Mouse (Mus musculus) left cerebral cortex, postnatal 25 days (tissue): ENCODE measurements around the gene Mif. TPM values are rescaled to one million over a fixed set of nuclear protein-coding genes. Genes with fewer than 3 reads are reported as not detected.

Experiments
- DNase-seq, 2 experiments: peaks; one replicate each; pipeline ENCODE4 v3.0.0; 2022; ENCODE audit warnings: low spot score in 2 of 2, mixed read lengths in 1 of 2
- intact Hi-C: fragments of 180-260 bp; cut with DNase I; formaldehyde crosslinking; loops from one replicate; pipeline ENCODE4 v1.15.1; 2025
- total RNA-seq, 2 experiments: library from RNA; stranded (reverse); gene quantifications; 2 replicates each; pipeline ENCODE4 v1.2.3; 2021

Gene Mif
- total RNA-seq, 2 experiments from 2014 or later, result 522 to 530 TPM

DNA sequence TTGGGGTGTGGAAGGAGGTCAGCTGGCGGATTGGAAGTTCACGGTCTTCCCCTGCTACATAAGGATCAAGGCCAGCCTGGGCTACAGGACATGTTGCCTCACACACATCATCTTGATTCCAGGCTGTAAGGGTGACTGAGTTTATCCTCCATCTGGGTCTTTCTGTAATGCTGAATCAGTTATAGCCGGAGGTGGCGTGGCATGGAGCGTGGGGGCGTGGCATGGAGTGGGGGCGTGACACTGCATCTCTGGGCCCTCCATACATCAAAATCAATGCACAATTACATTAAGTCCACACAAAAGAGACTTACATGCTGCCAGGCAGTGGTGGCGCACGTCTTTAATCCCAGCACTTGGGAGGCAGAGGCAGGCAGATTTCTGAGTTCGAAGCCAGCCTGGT is 20.3 kb upstream of the Mif start:
- DNase-seq, result no peak
- intact Hi-C loops, result no loop called here

GRCm38 (mm10) chr10:75878836-75879235 is 18.8 kb upstream of the Mif start:
- DNase-seq, result no peak
- intact Hi-C loops, result no loop called here

DNA sequence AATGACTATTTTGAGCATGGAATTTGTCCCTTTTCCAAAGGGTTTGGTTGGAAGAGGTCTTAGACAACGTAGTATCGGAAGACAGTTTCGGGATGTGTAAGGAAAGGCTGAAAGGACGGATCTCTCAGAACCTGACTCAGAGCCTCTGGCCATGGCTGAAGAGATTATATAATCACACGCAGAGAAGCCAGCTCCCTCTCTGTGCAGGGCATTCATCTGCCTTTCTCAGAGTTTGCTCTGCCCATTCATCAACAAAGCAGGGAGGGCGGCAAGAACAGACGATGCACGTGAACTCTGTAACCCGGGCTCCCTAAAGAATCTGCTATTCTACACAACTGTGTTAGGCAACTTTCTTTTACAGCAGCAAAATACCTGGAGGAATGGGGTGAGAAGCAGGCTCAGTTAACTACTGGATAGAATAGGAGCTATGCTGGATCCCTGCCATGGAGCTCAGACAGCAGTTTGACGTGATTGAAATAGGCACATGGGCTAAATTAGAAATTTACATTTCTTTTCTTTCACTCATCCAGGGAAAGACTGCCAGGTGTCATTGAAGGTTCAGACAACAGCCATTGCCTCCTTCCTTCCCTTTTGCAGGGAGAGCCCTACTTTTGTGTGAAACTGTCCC is 13.6 kb upstream of the Mif start:
- intact Hi-C loops, result no loop called here
- no peak for DNase-seq

GRCm38 (mm10) chr10:75872915-75873542 is 13.0 kb upstream of the Mif start:
- DNase-seq, result peak; percentile 67 to 83
- intact Hi-C loops, result no loop called here

GRCm38 (mm10) chr10:75872025-75872914 is 12.2 kb upstream of the Mif start:
- DNase-seq, result no peak
- intact Hi-C loops, result no loop called here

- no peak for DNase-seq
- intact Hi-C loops, result no loop called here
Measured at GRCm38 (mm10) chr10:75861587-75861986, 1.5 kb upstream of the Mif start.

- intact Hi-C loops, result no loop called here
- no peak for DNase-seq
Measured at GRCm38 (mm10) chr10:75860746-75861145, 706 bp upstream of the Mif start.

DNA sequence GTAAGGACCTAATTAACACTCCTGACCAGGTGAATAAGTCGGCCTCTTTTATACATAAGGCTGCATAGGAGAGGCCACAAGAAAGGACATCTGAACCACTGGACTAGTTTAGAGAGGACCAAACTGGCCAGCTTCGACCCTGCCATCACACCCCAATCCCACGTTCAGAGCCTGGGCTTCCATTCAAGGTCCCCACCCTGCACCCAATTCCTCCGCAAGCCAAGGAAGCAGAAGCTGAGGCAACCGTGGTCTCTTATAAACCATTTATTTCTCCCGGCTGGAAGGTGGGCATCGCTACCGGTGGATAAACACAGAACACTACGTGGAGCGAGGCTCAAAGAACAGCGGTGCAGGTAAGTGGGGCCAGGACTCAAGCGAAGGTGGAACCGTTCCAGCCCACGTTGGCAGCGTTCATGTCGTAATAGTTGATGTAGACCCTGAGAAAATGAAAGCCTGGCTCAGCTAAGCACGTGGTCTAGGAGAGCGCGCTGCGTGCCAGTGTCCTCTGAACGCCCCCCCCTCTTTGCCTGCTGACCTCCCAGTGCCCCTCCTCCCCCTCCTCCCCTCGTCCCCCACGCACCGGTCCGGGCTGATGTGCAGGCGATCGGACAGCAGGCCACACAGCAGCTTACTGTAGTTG is 813 bp downstream of the Mif start:
- DNase-seq, result peak in 1 of 2 experiments; percentile 49
- intact Hi-C loops, result loop anchor here (2.0 kb wide), 1 partner anchor 340 kb away; no protein-coding TSS in a partner anchor

GRCm38 (mm10) chr10:75857598-75857997 is 2.4 kb downstream of the Mif start:
- no peak for DNase-seq
- intact Hi-C loops, result no loop called here

GRCm38 (mm10) chr10:75856976-75857375 is 3.1 kb downstream of the Mif start:
- no peak for DNase-seq
- intact Hi-C loops, result no loop called here

DNA sequence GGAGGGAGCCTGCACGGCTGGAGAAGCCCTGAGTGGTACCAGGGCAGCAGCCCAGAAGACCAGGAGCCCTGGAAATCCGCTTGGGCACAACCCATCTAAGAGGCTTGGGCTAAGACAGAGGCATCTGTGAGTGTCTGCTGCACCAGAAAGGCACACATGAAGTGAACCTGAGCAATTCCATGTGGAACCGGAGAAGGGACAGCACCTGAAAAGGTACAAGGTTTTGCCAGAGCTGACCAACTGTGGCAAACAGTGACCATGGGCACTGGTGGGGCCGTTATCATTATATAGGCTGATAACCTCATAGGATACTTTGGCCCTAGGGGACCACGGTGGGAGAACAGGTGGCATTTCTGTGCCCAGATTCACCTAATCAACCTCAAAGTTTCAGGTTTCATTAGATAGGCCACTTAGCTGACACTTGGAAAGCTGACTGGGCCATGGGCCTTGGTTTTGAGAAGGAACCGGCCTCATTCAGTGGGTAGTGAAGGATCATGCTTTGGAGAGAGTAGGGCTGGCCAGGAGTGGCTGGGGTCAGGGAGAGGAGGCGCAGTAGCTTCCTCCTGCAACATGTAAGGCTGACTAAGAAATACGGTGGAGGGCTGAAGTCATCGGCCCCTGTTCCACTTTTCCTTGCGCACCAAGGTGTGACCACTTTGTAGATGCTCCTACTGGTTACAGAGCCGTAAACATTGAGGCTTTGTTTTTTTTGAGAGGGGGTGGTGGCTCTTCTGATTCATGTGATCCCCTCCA is 3.7 kb downstream of the Mif start:
- intact Hi-C loops, result no loop called here

DNA sequence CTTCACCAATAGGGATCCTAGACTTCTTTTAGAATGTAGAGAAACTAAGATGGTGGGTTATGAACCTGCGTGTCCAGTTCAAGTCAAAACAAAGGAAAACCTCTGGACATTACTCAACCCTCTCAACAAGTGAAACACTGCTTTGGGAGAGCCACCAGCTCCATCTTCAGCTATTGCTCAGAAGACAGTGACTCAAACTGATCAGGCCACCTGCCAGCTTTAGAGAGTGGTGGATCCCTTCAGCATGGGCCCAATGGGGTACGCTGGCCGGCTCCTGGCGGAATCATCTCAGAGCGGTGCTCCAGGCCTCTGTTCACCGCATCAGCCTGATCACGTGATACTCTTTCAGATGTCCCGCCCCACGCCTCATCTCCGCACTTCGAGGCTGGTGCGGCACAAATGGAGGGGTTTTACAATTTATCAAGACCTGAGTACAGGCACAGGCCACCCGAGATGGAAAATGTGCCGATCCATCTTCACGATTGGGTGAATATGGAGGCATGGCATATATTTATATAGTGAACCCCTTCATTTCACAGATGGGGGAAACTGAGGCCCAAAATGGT is 4.5 kb downstream of the Mif start:
- peak in 1 of 2 experiments; percentile 51 for DNase-seq
- intact Hi-C loops, result no loop called here

More for the DNA sequence above, 3.7 kb downstream of the Mif start:
- DNase-seq, result no peak

- intact Hi-C loops, result loop anchor here (5.0 kb wide), 3 partner anchors 92 to 267 kb away; partner anchors contain the start of genes Cabin1 and Ggt5
- no peak for DNase-seq
Measured at GRCm38 (mm10) chr10:75854791-75855190, 5.2 kb downstream of the Mif start.

DNA sequence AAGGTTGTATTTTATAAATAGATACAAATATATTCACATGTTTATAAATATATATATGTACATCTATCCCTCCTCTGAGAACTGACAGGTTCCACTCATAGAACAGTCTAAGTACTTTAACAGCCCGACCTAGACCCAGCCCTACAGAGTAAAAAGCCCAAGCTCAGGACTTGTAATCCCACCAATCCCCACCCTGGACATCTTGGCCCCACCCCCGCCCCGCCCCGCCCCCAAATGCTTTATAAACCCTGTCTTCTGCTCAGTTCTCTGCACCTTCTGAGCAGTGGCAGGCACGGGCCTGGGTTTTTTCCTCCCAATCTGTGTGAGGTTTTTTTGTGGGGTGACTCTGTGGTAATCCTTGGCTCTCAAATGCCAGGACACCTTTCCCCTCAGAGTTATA is 5.9 kb downstream of the Mif start:
- DNase-seq, result no peak
- intact Hi-C loops, result loop anchor here (5.0 kb wide), 3 partner anchors 92 to 267 kb away; partner anchors contain the start of genes Cabin1 and Ggt5

DNA sequence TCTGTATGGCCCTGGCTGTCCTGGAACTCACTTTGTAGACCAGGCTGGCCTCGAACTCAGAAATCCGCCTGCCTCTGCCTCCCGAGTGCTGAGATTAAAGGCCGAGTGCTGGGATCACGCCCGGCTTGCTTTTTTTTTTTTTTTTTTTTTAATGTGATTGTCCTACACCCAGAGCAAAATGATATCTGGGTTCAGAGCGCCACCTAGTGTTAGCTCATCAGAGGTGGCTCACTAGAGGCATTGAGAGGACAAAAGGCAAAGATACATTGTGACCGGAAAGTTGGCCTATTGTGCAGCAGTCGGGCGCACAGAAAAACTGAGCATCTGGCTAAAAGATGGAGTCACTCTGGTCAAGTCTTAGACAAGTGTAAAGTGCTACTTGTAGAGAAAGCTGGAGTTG is 6.6 kb downstream of the Mif start:
- DNase-seq, result peak; percentile 82 to 89
- intact Hi-C loops, result loop anchor here (1.0 to 5.0 kb wide), 4 partner anchors 91 to 266 kb away; partner anchors contain the start of genes Cabin1 and Ggt5

DNA sequence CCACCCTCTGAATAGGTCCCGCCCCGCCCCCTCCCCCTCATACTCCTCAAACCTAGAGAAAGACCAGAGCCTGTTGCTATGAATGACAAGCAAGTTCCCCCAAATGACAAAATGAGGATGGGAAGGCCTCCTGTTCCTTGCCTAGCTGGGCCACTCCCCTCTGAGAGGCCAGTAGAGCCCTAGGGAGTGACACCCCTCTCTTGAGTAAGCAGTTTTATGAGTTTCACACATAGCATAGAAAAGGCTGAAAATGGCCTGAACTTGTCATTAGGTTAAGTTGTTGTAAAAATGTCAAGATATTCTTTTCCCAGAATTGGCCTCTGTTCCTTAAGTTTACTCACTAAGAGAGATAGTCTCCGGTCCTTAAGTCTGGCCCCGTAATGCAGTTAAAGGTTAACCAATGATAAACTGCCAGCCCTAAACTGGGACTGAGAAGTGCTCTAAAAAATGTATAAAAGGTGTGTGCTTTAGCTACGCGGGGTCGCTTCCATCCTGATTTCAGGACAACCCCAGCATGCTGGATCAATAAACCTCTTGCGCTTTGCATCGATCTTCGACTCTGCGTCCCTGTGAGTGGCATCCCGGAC is 7.4 kb downstream of the Mif start:
- DNase-seq, result no peak
- intact Hi-C loops, result loop anchor here (1.0 to 5.0 kb wide), 4 partner anchors 90 to 265 kb away; partner anchors contain the start of genes Cabin1 and Ggt5

- intact Hi-C loops, result loop anchor here (5.0 kb wide), 3 partner anchors 89 to 264 kb away; partner anchors contain the start of genes Cabin1 and Ggt5
- no peak for DNase-seq
Measured at GRCm38 (mm10) chr10:75851681-75852080, 8.4 kb downstream of the Mif start.

DNA sequence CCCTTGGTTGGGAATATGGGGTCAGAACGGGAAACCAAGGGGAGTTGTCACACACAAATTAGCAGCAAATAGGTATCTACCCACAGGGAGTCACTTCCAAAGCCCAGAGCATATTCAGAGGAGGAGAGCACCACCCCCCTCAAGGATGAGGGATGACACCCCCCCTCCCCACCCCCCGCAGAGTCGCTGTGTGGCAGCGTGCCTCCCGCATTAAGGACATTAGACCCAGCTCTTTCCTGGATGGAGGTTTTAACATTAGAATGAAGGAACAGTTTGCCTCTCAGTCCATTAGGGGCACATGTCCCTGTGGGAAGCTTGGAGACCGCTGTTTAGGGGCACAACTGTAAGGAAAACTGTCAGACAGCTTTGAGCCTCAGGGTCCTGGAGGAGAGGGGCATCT is 9.0 kb downstream of the Mif start:
- intact Hi-C loops, result loop anchor here (5.0 kb wide), 3 partner anchors 89 to 264 kb away; partner anchors contain the start of genes Cabin1 and Ggt5
- DNase-seq, result no peak
